Mouse (Mus musculus): ENCODE data around the gene Gm45208. TPM values are rescaled to one million over a fixed set of nuclear protein-coding genes. Genes with fewer than 3 reads are reported as not detected.

Gene Gm45208
- polyA plus RNA-seq, 1 experiment from 2014 or later, result not detected

GRCm38 (mm10) chrX:7762921-7763197, 40.8 kb downstream of the Gm45208 start:
- peak; percentile 51 for ATAC-seq (ENCODE audit: low FRiP score, low read depth)
- Histone ChIP-seq H3K27ac (no peak overlapping the region; the same call in 1 of the 2 replicates), H3K9ac (peak overlapping the region; percentile 60), H3K36me3 (peaks cover 14% of the 10 kb centered on the region; the same call in 1 of the 2 replicates), H3K9me3 (no peaks in the 10 kb centered on the region), H3K4me3 (peak overlapping the region; percentile 57), H3K4me2 (replicated peaks) (peak overlapping the region; percentile 69), H3K4me1 (peaks cover 9% of the 10 kb centered on the region; the same call in 1 of the 2 replicates), H3K27me3 (replicated peaks) (no peaks in the 10 kb centered on the region)
- WGBS, result 11% methylated on average over 21 of the region's 21 CpGs

GRCm38 (mm10) chrX:7763631-7764393, 41.8 kb downstream of the Gm45208 start:
- Histone ChIP-seq H3K9ac (peak overlapping the region; percentile 60), H3K27me3 (replicated peaks) (no peaks in the 10 kb centered on the region), H3K4me3 (peak overlapping the region; percentile 57), H3K36me3 (peaks cover 18% of the 10 kb centered on the region; the same call in 1 of the 2 replicates), H3K9me3 (no peaks in the 10 kb centered on the region), H3K4me2 (replicated peaks) (peak overlapping the region; percentile 69), H3K4me1 (peaks cover 9% of the 10 kb centered on the region; the same call in 1 of the 2 replicates), H3K27ac (no peak overlapping the region)
- 19% methylated on average over 22 of the region's 22 CpGs for WGBS
- ATAC-seq (ENCODE audit: low FRiP score, low read depth), result no peak

- no peaks in the 10 kb centered on the region for H3K27me3 ChIP-seq (replicated peaks)
- H3K4me2 ChIP-seq (replicated peaks), result peak overlapping the region; percentile 69
- no peak for ATAC-seq (ENCODE audit: low FRiP score, low read depth)
- no peak overlapping the region for H3K27ac ChIP-seq
- no peak overlapping the region; the same call in none of the 2 replicates for H3K9ac ChIP-seq
- no peaks in the 10 kb centered on the region for H3K9me3 ChIP-seq
- peaks cover 9% of the 10 kb centered on the region; the same call in 1 of the 2 replicates for H3K4me1 ChIP-seq
- WGBS, result 22% methylated on average over 8 of the region's 9 CpGs
- H3K36me3 ChIP-seq, result peaks cover 18% of the 10 kb centered on the region; the same call in 1 of the 2 replicates
- H3K4me3 ChIP-seq, result peak overlapping the region; percentile 57
These were observed 42.7 kb downstream of the Gm45208 start for GRCm38 (mm10) chrX:7764657-7765280.

GRCm38 (mm10) chrX:7765281-7765670, 43.2 kb downstream of the Gm45208 start:
- Histone ChIP-seq H3K9me3 (no peaks in the 10 kb centered on the region), H3K27me3 (replicated peaks) (no peaks in the 10 kb centered on the region), H3K4me1 (peaks cover 9% of the 10 kb centered on the region; the same call in 1 of the 2 replicates), H3K4me2 (replicated peaks) (peak overlapping the region; percentile 69), H3K36me3 (peaks cover 22% of the 10 kb centered on the region; the same call in 1 of the 2 replicates), H3K4me3 (peak overlapping the region; percentile 18), H3K27ac (no peak overlapping the region), H3K9ac (no peak overlapping the region; the same call in 1 of the 2 replicates)
- ATAC-seq (ENCODE audit: low FRiP score, low read depth), result no peak
- 18% methylated on average over 11 of the region's 13 CpGs for WGBS

GRCm38 (mm10) chrX:7765764-7766163, 43.7 kb downstream of the Gm45208 start:
- H3K9me3 ChIP-seq, result no peaks in the 10 kb centered on the region
- 21% methylated on average over 11 of the region's 11 CpGs for WGBS
- no peak overlapping the region for H3K27ac ChIP-seq
- H3K9ac ChIP-seq, result no peak overlapping the region
- H3K4me2 ChIP-seq (replicated peaks), result peak overlapping the region; percentile 69
- peak overlapping the region; percentile 18 for H3K4me3 ChIP-seq
- H3K36me3 ChIP-seq, result peaks cover 27% of the 10 kb centered on the region
- no peaks in the 10 kb centered on the region for H3K27me3 ChIP-seq (replicated peaks)
- ATAC-seq (ENCODE audit: low FRiP score, low read depth), result no peak
- H3K4me1 ChIP-seq, result peaks cover 9% of the 10 kb centered on the region; the same call in 1 of the 2 replicates

- H3K9me3 ChIP-seq, result no peaks in the 10 kb centered on the region
- no peak for ATAC-seq (ENCODE audit: low FRiP score, low read depth)
- no peak overlapping the region for H3K27ac ChIP-seq
- no peaks in the 10 kb centered on the region for H3K27me3 ChIP-seq (replicated peaks)
- peaks cover 42% of the 10 kb centered on the region for H3K36me3 ChIP-seq
- H3K4me3 ChIP-seq, result no peak overlapping the region
- H3K4me1 ChIP-seq, result peaks cover 9% of the 10 kb centered on the region; the same call in 1 of the 2 replicates
- no peak overlapping the region for H3K4me2 ChIP-seq (replicated peaks)
- no peak overlapping the region for H3K9ac ChIP-seq
- WGBS, result 89% methylated on average over 7 of the region's 7 CpGs
These were observed 47.4 kb downstream of the Gm45208 start for GRCm38 (mm10) chrX:7769302-7770017.

- peaks cover 29% of the 10 kb centered on the region for H3K36me3 ChIP-seq
- ATAC-seq (ENCODE audit: low FRiP score, low read depth), result no peak
- no peaks in the 10 kb centered on the region for H3K4me1 ChIP-seq
- H3K4me3 ChIP-seq, result no peak overlapping the region
- no peak overlapping the region for H3K9ac ChIP-seq
- WGBS, result 53% methylated on average over 2 of the region's 2 CpGs
- no peak overlapping the region for H3K27ac ChIP-seq
- no peak overlapping the region for H3K4me2 ChIP-seq (replicated peaks)
- no peaks in the 10 kb centered on the region for H3K9me3 ChIP-seq
- no peaks in the 10 kb centered on the region for H3K27me3 ChIP-seq (replicated peaks)
These were observed 50.7 kb downstream of the Gm45208 start for GRCm38 (mm10) chrX:7772766-7773165.

GRCm38 (mm10) chrX:7775501-7776205, 53.6 kb downstream of the Gm45208 start:
- no peak overlapping the region for H3K4me3 ChIP-seq
- H3K27ac ChIP-seq, result no peak overlapping the region
- no peaks in the 10 kb centered on the region for H3K9me3 ChIP-seq
- 78% methylated on average over 9 of the region's 9 CpGs for WGBS
- H3K4me1 ChIP-seq, result no peaks in the 10 kb centered on the region
- H3K27me3 ChIP-seq (replicated peaks), result no peaks in the 10 kb centered on the region
- peaks cover 17% of the 10 kb centered on the region for H3K36me3 ChIP-seq
- H3K4me2 ChIP-seq (replicated peaks), result no peak overlapping the region
- ATAC-seq (ENCODE audit: low FRiP score, low read depth), result no peak
- H3K9ac ChIP-seq, result no peak overlapping the region

GRCm38 (mm10) chrX:7776329-7777082, 54.5 kb downstream of the Gm45208 start:
- peak; percentile 56; the same call in 1 of the 2 replicates for ATAC-seq (ENCODE audit: low FRiP score, low read depth)
- H3K4me1 ChIP-seq, result no peaks in the 10 kb centered on the region
- no peaks in the 10 kb centered on the region for H3K9me3 ChIP-seq
- H3K4me3 ChIP-seq, result no peak overlapping the region
- WGBS, result 48% methylated on average over 8 of the region's 8 CpGs
- H3K4me2 ChIP-seq (replicated peaks), result no peak overlapping the region
- H3K36me3 ChIP-seq, result peaks cover 13% of the 10 kb centered on the region
- H3K9ac ChIP-seq, result no peak overlapping the region
- no peak overlapping the region for H3K27ac ChIP-seq
- no peaks in the 10 kb centered on the region for H3K27me3 ChIP-seq (replicated peaks)

GRCm38 (mm10) chrX:7778450-7779244, 56.6 kb downstream of the Gm45208 start:
- H3K27ac ChIP-seq, result no peak overlapping the region
- no peaks in the 10 kb centered on the region for H3K4me1 ChIP-seq
- ATAC-seq (ENCODE audit: low FRiP score, low read depth), result no peak
- 77% methylated on average over 7 of the region's 7 CpGs for WGBS
- no peak overlapping the region for H3K4me3 ChIP-seq
- peaks cover 4% of the 10 kb centered on the region for H3K36me3 ChIP-seq
- no peak overlapping the region for H3K9ac ChIP-seq
- H3K4me2 ChIP-seq (replicated peaks), result no peak overlapping the region
- H3K27me3 ChIP-seq (replicated peaks), result no peaks in the 10 kb centered on the region
- H3K9me3 ChIP-seq, result no peaks in the 10 kb centered on the region

GRCm38 (mm10) chrX:7779294-7779693, 57.2 kb downstream of the Gm45208 start:
- WGBS, result 13% methylated on average over 3 of the region's 3 CpGs

More at GRCm38 (mm10) chrX:7779294-7779693, 57.2 kb downstream of the Gm45208 start:
- Histone ChIP-seq H3K27ac (no peak overlapping the region), H3K9me3 (no peaks in the 10 kb centered on the region), H3K36me3 (no peaks in the 10 kb centered on the region), H3K4me3 (no peak overlapping the region), H3K9ac (no peak overlapping the region), H3K4me1 (no peaks in the 10 kb centered on the region), H3K27me3 (replicated peaks) (no peaks in the 10 kb centered on the region), H3K4me2 (replicated peaks) (no peak overlapping the region)
- ATAC-seq (ENCODE audit: low FRiP score, low read depth), result no peak

Measured in neural tube, embryonic 12.5 days (tissue).